Mouse (Mus musculus): Measurements from ENCODE around the gene Tmem26. TPM values are rescaled to one million over a fixed set of nuclear protein-coding genes. Genes with fewer than 3 reads are reported as not detected.

The Tmem26 gene
- polyA plus RNA-seq, 1 experiment = 2.1 TPM

- no peak overlapping the region for H3K27ac ChIP-seq (ENCODE audit: control insufficient read depth, insufficient read depth, low read depth, low read length, poor library complexity)
- H3K4me1 ChIP-seq (ENCODE audit: control insufficient read depth, insufficient read depth, low read length) = no peaks in the 10 kb centered on the region
- TF ChIP-seq POLR2A (IDR thresholded peaks at IDR 0.05; ENCODE audit: borderline replicate concordance, control insufficient read depth, low read depth, low read length) (no peak), CTCF (IDR thresholded peaks at IDR 0.05; ENCODE audit: control insufficient read depth, insufficient read depth, low read length) (0 out of 2 replicates have a peak, but pooled peaks have one; percentile 5)
- WGBS = 86% methylated on average over 5 of the region's 5 CpGs
- H3K4me3 ChIP-seq (replicated peaks; ENCODE audit: control insufficient read depth, low read depth, low read length) = no peak overlapping the region
Observed at GRCm38 (mm10) chr10:68810958-68811357, 87.5 kb downstream of the Tmem26 start.

GRCm38 (mm10) chr10:68812699-68813098 is 89.3 kb downstream of the Tmem26 start:
- no peak for TF ChIP-seq POLR2A (IDR thresholded peaks at IDR 0.05; ENCODE audit: borderline replicate concordance, control insufficient read depth, low read depth, low read length)
- no peak for TF ChIP-seq CTCF (IDR thresholded peaks at IDR 0.05; ENCODE audit: control insufficient read depth, insufficient read depth, low read length)
- Histone ChIP-seq H3K4me3 (replicated peaks; ENCODE audit: control insufficient read depth, low read depth, low read length) (no peak overlapping the region), H3K27ac (ENCODE audit: control insufficient read depth, insufficient read depth, low read depth, low read length, poor library complexity) (no peak overlapping the region), H3K4me1 (ENCODE audit: control insufficient read depth, insufficient read depth, low read length) (no peaks in the 10 kb centered on the region)
- 92% methylated on average over 12 of the region's 12 CpGs for WGBS

GRCm38 (mm10) chr10:68817281-68817680 is 93.8 kb downstream of the Tmem26 start:
- no peak for TF ChIP-seq CTCF (IDR thresholded peaks at IDR 0.05; ENCODE audit: control insufficient read depth, insufficient read depth, low read length)
- TF ChIP-seq POLR2A (IDR thresholded peaks at IDR 0.05; ENCODE audit: borderline replicate concordance, control insufficient read depth, low read depth, low read length) = no peak
- Histone ChIP-seq H3K27ac (ENCODE audit: control insufficient read depth, insufficient read depth, low read depth, low read length, poor library complexity) (no peak overlapping the region), H3K4me1 (ENCODE audit: control insufficient read depth, insufficient read depth, low read length) (no peaks in the 10 kb centered on the region), H3K4me3 (replicated peaks; ENCODE audit: control insufficient read depth, low read depth, low read length) (no peak overlapping the region)
- WGBS = 88% methylated on average over 4 of the region's 4 CpGs

GRCm38 (mm10) chr10:68818065-68818759 is 94.8 kb downstream of the Tmem26 start:
- Histone ChIP-seq H3K27ac (ENCODE audit: control insufficient read depth, insufficient read depth, low read depth, low read length, poor library complexity) (no peak overlapping the region), H3K4me1 (ENCODE audit: control insufficient read depth, insufficient read depth, low read length) (no peaks in the 10 kb centered on the region), H3K4me3 (replicated peaks; ENCODE audit: control insufficient read depth, low read depth, low read length) (no peak overlapping the region)
- whole genome bisulfite sequencing = 83% methylated on average over 10 of the region's 10 CpGs
- no peak for TF ChIP-seq POLR2A (IDR thresholded peaks at IDR 0.05; ENCODE audit: borderline replicate concordance, control insufficient read depth, low read depth, low read length)
- no peak for TF ChIP-seq CTCF (IDR thresholded peaks at IDR 0.05; ENCODE audit: control insufficient read depth, insufficient read depth, low read length)

GRCm38 (mm10) chr10:68824519-68824918 is 101.1 kb downstream of the Tmem26 start:
- Histone ChIP-seq H3K4me3 (replicated peaks; ENCODE audit: control insufficient read depth, low read depth, low read length) (no peak overlapping the region), H3K27ac (ENCODE audit: control insufficient read depth, insufficient read depth, low read depth, low read length, poor library complexity) (no peak overlapping the region), H3K4me1 (ENCODE audit: control insufficient read depth, insufficient read depth, low read length) (no peaks in the 10 kb centered on the region)
- WGBS = 74% methylated on average over 4 of the region's 4 CpGs
- TF ChIP-seq POLR2A (IDR thresholded peaks at IDR 0.05; ENCODE audit: borderline replicate concordance, control insufficient read depth, low read depth, low read length) (no peak), CTCF (IDR thresholded peaks at IDR 0.05; ENCODE audit: control insufficient read depth, insufficient read depth, low read length) (no peak)

Other genes starting within 250 kb of the Tmem26 start
- gene Cabcoco1, start 181.8 kb upstream of the Tmem26 start, polyA plus RNA-seq (2011; ENCODE audit: insufficient read depth, insufficient read length, low replicate concordance, missing spikeins) = 0.97 TPM in 1 of 2 replicates, not detected in the other